Mouse (Mus musculus) ES-E14 (cell line): ENCODE measurements at regions not wholly inside any gene's neighbourhood (a gene's known extent, or its start where the extent isn't known, plus 50 kb on each side); places are given as distances from the start of the nearest gene placed in this dataset.

Experiments
- CHD2 ChIP-seq: IDR thresholded peaks from 2 replicates; pipeline ENCODE4 v1.6.1; 2014; ENCODE audit warnings: mild to moderate bottlenecking, low read depth, low read length, inconsistent platforms
- HCFC1 ChIP-seq: IDR thresholded peaks from 2 replicates; pipeline ENCODE4 v1.6.1; 2012; ENCODE audit warnings: low read length, inconsistent platforms, borderline replicate concordance; ENCODE audit not compliant: insufficient read depth

- TF ChIP-seq HCFC1 (no peak), CHD2 (no peak)
These were observed 634.1 kb downstream of the Ntrk3 start for GRCm38 (mm10) chr7:78103536-78104279.
